Mouse (Mus musculus): ENCODE data around the gene Fzd9. TPM values are rescaled to one million over a fixed set of nuclear protein-coding genes. Genes with fewer than 3 reads are reported as not detected.

Gene Fzd9
- polyA plus RNA-seq, 1 experiment from 2014 or later: 1.2 TPM

DNA sequence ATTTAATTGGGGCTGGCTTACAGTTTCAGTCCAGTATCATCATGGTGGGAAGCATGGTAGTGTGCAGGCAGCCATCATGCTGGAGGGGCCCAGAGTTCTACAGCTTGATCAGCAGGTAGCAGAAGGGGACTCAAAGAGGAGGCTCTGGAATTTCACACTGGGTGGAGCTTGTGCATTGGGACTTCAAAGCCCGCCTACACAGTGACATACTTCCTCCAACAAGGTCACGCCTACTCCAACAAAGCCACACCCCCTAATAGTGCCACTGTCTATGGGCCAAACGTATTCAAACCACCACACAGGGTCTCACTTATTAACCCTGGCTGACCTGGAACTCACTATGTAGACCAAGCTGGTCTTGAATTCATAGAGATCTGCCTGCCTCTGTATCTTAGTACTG is 5.1 kb upstream of the Fzd9 start:
- DNase-seq (ENCODE audit: low spot score): no peak
- no peak for ATAC-seq (replicated peaks; ENCODE audit: low FRiP score, low TSS enrichment, low read depth)
- Histone ChIP-seq H3K27ac (ENCODE audit: low read depth) (no peak overlapping the region), H3K9me3 (ENCODE audit: control insufficient read depth, low read length) (no peaks in the 10 kb centered on the region), H3K36me3 (ENCODE audit: control insufficient read depth, insufficient read depth, low read length) (no peaks in the 10 kb centered on the region), H3K9ac (ENCODE audit: low read length) (no peak overlapping the region), H3K27me3 (replicated peaks; ENCODE audit: control insufficient read depth, insufficient read depth, low read length) (no peaks in the 10 kb centered on the region), H3K4me1 (replicated peaks; ENCODE audit: control insufficient read depth, insufficient read depth, low read length) (peaks cover 7% of the 10 kb centered on the region), H3K4me3 (ENCODE audit: low read depth, low read length) (no peak overlapping the region), H3K4me2 (ENCODE audit: low read length) (no peak overlapping the region)
- WGBS: 89% methylated on average over 3 of the region's 3 CpGs

DNA sequence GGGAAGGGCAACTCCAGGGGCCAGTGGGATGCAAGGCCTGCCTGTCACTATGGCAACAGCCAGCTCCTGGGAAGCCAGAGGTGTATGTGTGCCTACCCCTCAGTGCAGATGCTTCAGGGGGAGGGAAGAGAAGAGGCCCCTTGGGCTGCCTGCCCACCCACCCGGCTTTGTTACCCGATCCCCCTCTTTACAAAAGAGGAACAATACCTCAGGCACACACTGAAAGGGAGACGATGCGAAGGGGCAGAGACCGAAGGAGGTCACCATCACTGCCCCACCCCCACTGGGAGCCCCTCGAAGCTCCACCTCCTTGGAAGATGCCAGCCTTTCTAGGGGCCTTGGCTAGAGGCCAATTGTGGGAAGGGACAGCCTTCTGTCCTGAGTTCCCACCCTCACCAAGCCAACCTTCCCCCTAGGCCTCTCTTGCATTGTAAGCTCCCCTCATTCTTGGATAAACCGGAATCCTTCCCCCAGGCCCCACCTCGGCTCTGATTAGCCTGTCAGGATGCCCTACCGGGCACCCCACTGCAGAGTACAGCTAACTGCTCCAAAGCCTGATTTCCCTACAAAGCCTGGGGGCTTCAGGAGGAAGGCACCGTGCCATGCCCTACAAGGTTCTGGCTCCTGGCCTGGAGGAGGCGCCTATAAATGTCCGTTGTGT is 2.8 kb upstream of the Fzd9 start:
- DNase-seq (ENCODE audit: low spot score): no peak
- no peak for ATAC-seq (replicated peaks; ENCODE audit: low FRiP score, low TSS enrichment, low read depth)
- no peak overlapping the region for H3K27ac ChIP-seq (ENCODE audit: low read depth)
- H3K9me3 ChIP-seq (ENCODE audit: control insufficient read depth, low read length): no peaks in the 10 kb centered on the region
- WGBS: 15% methylated on average over 12 of the region's 12 CpGs
- no peak overlapping the region for H3K9ac ChIP-seq (ENCODE audit: low read length)
- H3K4me1 ChIP-seq (replicated peaks; ENCODE audit: control insufficient read depth, insufficient read depth, low read length): peaks cover 7% of the 10 kb centered on the region
- no peaks in the 10 kb centered on the region for H3K36me3 ChIP-seq (ENCODE audit: control insufficient read depth, insufficient read depth, low read length)
- H3K27me3 ChIP-seq (replicated peaks; ENCODE audit: control insufficient read depth, insufficient read depth, low read length): peaks cover 21% of the 10 kb centered on the region
- no peak overlapping the region for H3K4me3 ChIP-seq (ENCODE audit: low read depth, low read length)
- H3K4me2 ChIP-seq (ENCODE audit: low read length): no peak overlapping the region

DNA sequence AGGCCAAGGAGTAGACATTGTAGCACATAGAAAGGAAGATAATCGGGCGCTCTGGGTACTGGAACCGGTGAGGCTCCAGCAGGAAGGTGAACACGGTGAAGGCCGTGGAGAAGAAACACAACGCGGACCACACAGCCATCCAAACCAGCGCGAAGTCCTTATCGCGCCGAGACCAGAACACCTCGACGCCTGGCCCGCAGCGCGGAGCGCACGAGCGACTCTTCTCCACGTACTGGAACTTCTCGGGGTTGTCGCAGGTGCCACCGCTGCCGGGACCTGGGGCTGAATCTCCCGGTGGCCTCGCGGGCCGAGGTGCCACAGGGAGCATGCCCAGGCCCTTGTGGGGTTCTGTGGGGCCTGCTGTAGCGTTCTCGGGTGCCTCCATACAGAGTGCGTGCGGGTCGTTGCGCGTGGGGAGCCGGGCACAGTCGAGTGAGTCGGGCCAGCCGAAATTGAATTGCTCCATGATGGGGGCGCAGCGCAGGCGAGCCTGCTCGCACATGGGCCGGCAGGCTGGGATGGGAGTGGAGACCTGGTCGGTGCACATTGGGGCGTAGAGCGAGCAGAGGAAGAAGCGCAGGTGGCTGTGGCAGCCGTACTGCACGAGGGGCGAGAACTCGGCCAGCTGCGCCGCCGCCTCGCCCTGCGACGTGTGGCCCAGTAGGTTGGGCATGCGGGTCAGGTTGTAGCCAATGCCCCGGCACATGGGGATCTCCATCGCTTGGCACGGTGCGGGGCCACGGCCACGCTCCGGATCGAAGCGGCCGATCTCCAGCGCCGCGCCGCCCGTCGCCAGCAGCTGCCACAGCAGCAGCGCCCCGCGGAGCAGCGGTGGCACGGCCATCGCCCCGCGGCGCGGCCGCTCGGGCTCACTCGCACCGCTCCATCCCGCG is 598 bp downstream of the Fzd9 start:
- Histone ChIP-seq H3K27me3 (replicated peaks; ENCODE audit: control insufficient read depth, insufficient read depth, low read length) (peaks cover 28% of the 10 kb centered on the region), H3K9me3 (ENCODE audit: control insufficient read depth, low read length) (no peaks in the 10 kb centered on the region), H3K27ac (ENCODE audit: low read depth) (no peak overlapping the region), H3K36me3 (ENCODE audit: control insufficient read depth, insufficient read depth, low read length) (peaks cover 18% of the 10 kb centered on the region), H3K9ac (ENCODE audit: low read length) (peak overlapping the region; percentile 39; the same call in 1 of the 2 replicates), H3K4me2 (ENCODE audit: low read length) (peak overlapping the region; percentile 99), H3K4me1 (replicated peaks; ENCODE audit: control insufficient read depth, insufficient read depth, low read length) (peaks cover 2% of the 10 kb centered on the region; the same call in 1 of the 2 replicates), H3K4me3 (ENCODE audit: low read depth, low read length) (peak overlapping the region; percentile 47)
- peak; percentile 45 for ATAC-seq (replicated peaks; ENCODE audit: low FRiP score, low TSS enrichment, low read depth)
- 2% methylated on average over 85 of the region's 92 CpGs for WGBS
- DNase-seq (ENCODE audit: low spot score): peak; percentile 75

DNA sequence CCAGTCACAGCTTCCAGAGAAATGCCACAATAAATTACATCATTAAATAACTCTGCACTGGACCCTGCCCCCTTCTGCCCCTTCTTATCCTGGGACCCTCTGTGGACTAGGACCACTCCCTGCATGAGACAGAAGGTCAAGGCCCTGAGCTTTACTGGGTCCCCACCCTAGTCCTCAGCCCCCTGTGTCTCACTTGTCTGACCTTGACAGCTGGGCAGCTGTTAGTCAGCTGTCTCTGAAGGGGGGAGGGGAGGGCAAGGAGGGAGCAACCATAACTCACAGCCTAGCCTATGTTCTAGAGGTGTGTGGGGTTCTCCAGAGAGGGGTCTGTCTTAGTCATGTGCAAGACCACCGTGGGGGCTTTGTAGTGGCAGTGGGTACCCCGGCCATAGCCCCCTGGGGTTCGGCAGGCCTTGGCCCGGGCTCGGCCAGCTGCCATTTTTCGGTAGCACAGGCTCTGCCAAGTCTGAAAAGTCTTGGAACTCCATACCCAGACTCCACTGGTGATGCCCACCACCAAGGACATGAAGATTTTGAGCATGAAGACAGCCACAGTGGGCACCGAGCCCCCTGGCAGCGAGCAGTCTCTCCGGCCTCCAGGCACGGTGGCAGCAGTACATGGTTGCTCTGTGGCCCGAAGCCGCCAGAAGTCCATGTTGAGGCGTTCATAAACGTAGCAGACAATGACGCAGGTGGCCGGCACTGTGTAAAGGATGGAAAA is 1.9 kb downstream of the Fzd9 start:
- H3K9ac ChIP-seq (ENCODE audit: low read length): no peak overlapping the region
- peaks cover 28% of the 10 kb centered on the region for H3K27me3 ChIP-seq (replicated peaks; ENCODE audit: control insufficient read depth, insufficient read depth, low read length)
- WGBS: 87% methylated on average over 16 of the region's 16 CpGs

DNA sequence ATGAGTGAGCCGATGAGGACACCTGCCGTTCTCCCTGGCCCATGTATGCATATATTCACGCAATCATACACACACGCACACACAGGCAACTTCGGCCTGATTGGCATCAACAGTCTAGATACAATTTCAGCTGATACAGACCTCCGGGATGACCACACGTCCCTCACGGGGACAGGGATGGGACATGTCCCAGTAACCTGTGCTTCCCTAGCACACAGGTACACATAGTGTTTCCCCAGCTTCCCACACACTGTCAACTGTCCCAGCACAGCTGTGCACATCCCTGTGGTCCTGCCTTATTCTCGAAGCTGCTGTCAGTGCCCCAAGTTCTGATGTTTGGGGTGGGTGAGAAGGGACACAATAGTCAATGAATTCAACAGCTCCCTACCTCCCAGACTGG is 3.7 kb downstream of the Fzd9 start:
- Histone ChIP-seq H3K27me3 (replicated peaks; ENCODE audit: control insufficient read depth, insufficient read depth, low read length) (peaks cover 28% of the 10 kb centered on the region), H3K4me3 (ENCODE audit: low read depth, low read length) (no peak overlapping the region), H3K9me3 (ENCODE audit: control insufficient read depth, low read length) (no peaks in the 10 kb centered on the region), H3K4me1 (replicated peaks; ENCODE audit: control insufficient read depth, insufficient read depth, low read length) (no peaks in the 10 kb centered on the region; the same call in 1 of the 2 replicates), H3K9ac (ENCODE audit: low read length) (no peak overlapping the region), H3K27ac (ENCODE audit: low read depth) (no peak overlapping the region), H3K4me2 (ENCODE audit: low read length) (no peak overlapping the region), H3K36me3 (ENCODE audit: control insufficient read depth, insufficient read depth, low read length) (peaks cover 49% of the 10 kb centered on the region)
- WGBS: 77% methylated on average over 9 of the region's 9 CpGs
- ATAC-seq (replicated peaks; ENCODE audit: low FRiP score, low TSS enrichment, low read depth) (no peak), DNase-seq (ENCODE audit: low spot score) (no peak)

More for the DNA sequence above, 1.9 kb downstream of the Fzd9 start:
- Histone ChIP-seq H3K9me3 (ENCODE audit: control insufficient read depth, low read length) (no peaks in the 10 kb centered on the region), H3K36me3 (ENCODE audit: control insufficient read depth, insufficient read depth, low read length) (peaks cover 31% of the 10 kb centered on the region), H3K4me2 (ENCODE audit: low read length) (no peak overlapping the region), H3K4me3 (ENCODE audit: low read depth, low read length) (no peak overlapping the region), H3K4me1 (replicated peaks; ENCODE audit: control insufficient read depth, insufficient read depth, low read length) (peaks cover 2% of the 10 kb centered on the region; the same call in 1 of the 2 replicates), H3K27ac (ENCODE audit: low read depth) (no peak overlapping the region)
- DNase-seq (ENCODE audit: low spot score) (no peak), ATAC-seq (replicated peaks; ENCODE audit: low FRiP score, low TSS enrichment, low read depth) (no peak; the same call in 1 of the 2 replicates)

DNA sequence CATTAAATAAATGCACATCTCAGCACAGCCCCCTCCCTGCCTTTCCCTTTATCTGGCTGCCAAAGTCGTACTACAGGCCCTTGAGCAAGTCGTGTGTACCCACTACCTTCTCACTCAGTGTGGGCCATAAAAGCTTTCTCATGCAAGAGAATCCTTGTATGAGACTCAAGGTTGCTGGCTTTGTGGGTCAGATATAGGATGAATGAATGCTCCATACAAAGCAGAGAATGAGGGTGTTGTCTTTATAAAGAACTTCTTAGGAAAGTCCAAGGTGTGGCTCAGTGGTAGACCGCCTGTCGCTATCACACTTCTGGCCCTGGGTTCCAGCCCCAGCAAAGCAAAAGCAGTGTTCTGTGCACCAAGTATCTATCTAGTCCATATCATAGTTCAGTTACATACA is 4.5 kb downstream of the Fzd9 start:
- Histone ChIP-seq H3K4me1 (replicated peaks; ENCODE audit: control insufficient read depth, insufficient read depth, low read length) (no peaks in the 10 kb centered on the region; the same call in 1 of the 2 replicates), H3K36me3 (ENCODE audit: control insufficient read depth, insufficient read depth, low read length) (peaks cover 57% of the 10 kb centered on the region), H3K27me3 (replicated peaks; ENCODE audit: control insufficient read depth, insufficient read depth, low read length) (peaks cover 28% of the 10 kb centered on the region), H3K9ac (ENCODE audit: low read length) (no peak overlapping the region), H3K4me2 (ENCODE audit: low read length) (no peak overlapping the region), H3K4me3 (ENCODE audit: low read depth, low read length) (no peak overlapping the region), H3K27ac (ENCODE audit: low read depth) (no peak overlapping the region), H3K9me3 (ENCODE audit: control insufficient read depth, low read length) (no peaks in the 10 kb centered on the region)
- WGBS: 77% methylated on average over 4 of the region's 4 CpGs
- no peak for DNase-seq (ENCODE audit: low spot score)
- no peak for ATAC-seq (replicated peaks; ENCODE audit: low FRiP score, low TSS enrichment, low read depth)

DNA sequence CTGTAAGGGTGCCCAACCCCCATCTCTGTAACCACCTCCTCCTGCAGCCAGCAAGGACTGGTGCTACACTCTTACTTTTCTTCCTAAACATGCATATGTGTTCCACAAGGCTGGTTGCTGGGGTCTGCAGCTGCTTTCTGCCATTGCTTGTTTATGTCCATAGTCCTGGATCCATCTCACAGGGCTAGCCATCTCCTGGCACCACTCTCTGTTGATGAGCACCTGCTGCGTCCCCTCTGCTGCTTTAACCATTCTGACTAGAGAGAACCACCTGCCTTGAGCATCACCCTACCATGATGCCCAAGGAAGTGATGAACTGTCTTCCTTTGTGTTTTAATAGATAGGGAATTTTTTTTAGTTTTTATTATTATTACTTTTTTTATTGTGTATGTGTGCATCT is 7.9 kb downstream of the Fzd9 start:
- no peak for DNase-seq (ENCODE audit: low spot score)
- Histone ChIP-seq H3K4me1 (replicated peaks; ENCODE audit: control insufficient read depth, insufficient read depth, low read length) (no peaks in the 10 kb centered on the region), H3K4me3 (ENCODE audit: low read depth, low read length) (no peak overlapping the region), H3K36me3 (ENCODE audit: control insufficient read depth, insufficient read depth, low read length) (peaks cover 91% of the 10 kb centered on the region), H3K27ac (ENCODE audit: low read depth) (no peak overlapping the region), H3K9ac (ENCODE audit: low read length) (no peak overlapping the region), H3K9me3 (ENCODE audit: control insufficient read depth, low read length) (no peaks in the 10 kb centered on the region), H3K4me2 (ENCODE audit: low read length) (no peak overlapping the region), H3K27me3 (replicated peaks; ENCODE audit: control insufficient read depth, insufficient read depth, low read length) (0 out of 2 replicates have a peak, but pooled peaks cover 2% of the 10 kb centered on the region)
- no peak for ATAC-seq (replicated peaks; ENCODE audit: low FRiP score, low TSS enrichment, low read depth)
- 92% methylated on average over 1 of the region's 1 CpGs for WGBS

DNA sequence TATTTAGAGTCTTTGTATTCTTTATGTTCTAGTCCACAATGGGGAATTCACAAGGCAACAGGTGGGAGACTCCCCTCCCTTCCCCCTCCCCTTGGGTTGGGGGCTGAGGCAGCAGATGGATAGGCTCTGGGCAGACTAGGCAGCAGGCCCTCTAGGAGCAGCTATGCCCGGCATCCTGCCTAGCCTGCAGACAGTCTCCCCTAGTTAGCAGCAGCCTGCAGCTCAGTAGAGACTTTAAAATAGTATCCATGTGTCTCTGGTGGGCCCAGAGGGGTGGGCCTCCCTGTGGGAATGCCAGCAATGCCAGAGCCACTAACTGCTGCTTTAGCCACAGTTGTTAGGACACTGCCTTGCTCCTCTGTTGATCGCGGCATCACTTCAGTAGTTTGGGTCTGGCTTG is 8.4 kb downstream of the Fzd9 start:
- Histone ChIP-seq H3K4me3 (ENCODE audit: low read depth, low read length) (no peak overlapping the region), H3K9me3 (ENCODE audit: control insufficient read depth, low read length) (no peaks in the 10 kb centered on the region), H3K9ac (ENCODE audit: low read length) (no peak overlapping the region), H3K36me3 (ENCODE audit: control insufficient read depth, insufficient read depth, low read length) (peaks cover 96% of the 10 kb centered on the region), H3K27ac (ENCODE audit: low read depth) (no peak overlapping the region), H3K4me1 (replicated peaks; ENCODE audit: control insufficient read depth, insufficient read depth, low read length) (no peaks in the 10 kb centered on the region), H3K4me2 (ENCODE audit: low read length) (no peak overlapping the region), H3K27me3 (replicated peaks; ENCODE audit: control insufficient read depth, insufficient read depth, low read length) (no peaks in the 10 kb centered on the region)
- WGBS: 92% methylated on average over 3 of the region's 3 CpGs
- no peak for DNase-seq (ENCODE audit: low spot score)
- no peak for ATAC-seq (replicated peaks; ENCODE audit: low FRiP score, low TSS enrichment, low read depth)
